Mouse (Mus musculus): Measurements from ENCODE around the gene Hs3st4. TPM values are rescaled to one million over a fixed set of nuclear protein-coding genes. Genes with fewer than 3 reads are reported as not detected.

Hs3st4 gene
- polyA plus RNA-seq, 1 experiment from 2014 or later = not detected

- Histone ChIP-seq H3K9ac (ENCODE audit: low read depth, low read length) (no peak overlapping the region), H3K9me3 (ENCODE audit: control insufficient read depth) (no peaks in the 10 kb centered on the region), H3K27me3 (replicated peaks; ENCODE audit: control insufficient read depth, insufficient read depth, low read length) (no peaks in the 10 kb centered on the region), H3K4me1 (replicated peaks; ENCODE audit: control insufficient read depth, insufficient read depth, low read length) (no peaks in the 10 kb centered on the region), H3K4me2 (replicated peaks; ENCODE audit: low read depth) (no peak overlapping the region), H3K4me3 (ENCODE audit: low read depth, low read length) (no peak overlapping the region), H3K27ac (ENCODE audit: low read depth, low read length) (no peak overlapping the region), H3K36me3 (ENCODE audit: control insufficient read depth, insufficient read depth) (no peaks in the 10 kb centered on the region)
- 73% methylated on average over 1 of the region's 1 CpGs for WGBS
- TF ChIP-seq CTCF (IDR thresholded peaks at IDR 0.05; ENCODE audit: low read depth) = no peak
- ATAC-seq = no peak
Measured at GRCm38 (mm10) chr7:124163301-124163700, 180.6 kb downstream of the Hs3st4 start.

- WGBS = 38% methylated on average over 1 of the region's 1 CpGs
- Histone ChIP-seq H3K4me2 (replicated peaks; ENCODE audit: low read depth) (no peak overlapping the region), H3K36me3 (ENCODE audit: control insufficient read depth, insufficient read depth) (no peaks in the 10 kb centered on the region), H3K9me3 (ENCODE audit: control insufficient read depth) (no peaks in the 10 kb centered on the region), H3K4me3 (ENCODE audit: low read depth, low read length) (no peak overlapping the region), H3K9ac (ENCODE audit: low read depth, low read length) (no peak overlapping the region), H3K27ac (ENCODE audit: low read depth, low read length) (no peak overlapping the region), H3K4me1 (replicated peaks; ENCODE audit: control insufficient read depth, insufficient read depth, low read length) (no peaks in the 10 kb centered on the region), H3K27me3 (replicated peaks; ENCODE audit: control insufficient read depth, insufficient read depth, low read length) (no peaks in the 10 kb centered on the region)
- no peak for TF ChIP-seq CTCF (IDR thresholded peaks at IDR 0.05; ENCODE audit: low read depth)
- no peak for ATAC-seq
Measured at GRCm38 (mm10) chr7:124166229-124166628, 183.6 kb downstream of the Hs3st4 start.

- no peak for ATAC-seq
- no peak overlapping the region for H3K4me2 ChIP-seq (replicated peaks; ENCODE audit: low read depth)
Measured at GRCm38 (mm10) chr7:124168796-124169195, 186.1 kb downstream of the Hs3st4 start.

GRCm38 (mm10) chr7:124170001-124170400 is 187.3 kb downstream of the Hs3st4 start:
- no peak for TF ChIP-seq CTCF (IDR thresholded peaks at IDR 0.05; ENCODE audit: low read depth)
- WGBS = 87% methylated on average over 2 of the region's 2 CpGs
- H3K36me3 ChIP-seq (ENCODE audit: control insufficient read depth, insufficient read depth) = no peaks in the 10 kb centered on the region
- H3K4me3 ChIP-seq (ENCODE audit: low read depth, low read length) = no peak overlapping the region
- no peaks in the 10 kb centered on the region for H3K4me1 ChIP-seq (replicated peaks; ENCODE audit: control insufficient read depth, insufficient read depth, low read length)
- H3K27me3 ChIP-seq (replicated peaks; ENCODE audit: control insufficient read depth, insufficient read depth, low read length) = no peaks in the 10 kb centered on the region
- H3K9me3 ChIP-seq (ENCODE audit: control insufficient read depth) = no peaks in the 10 kb centered on the region
- no peak overlapping the region for H3K27ac ChIP-seq (ENCODE audit: low read depth, low read length)
- no peak overlapping the region for H3K4me2 ChIP-seq (replicated peaks; ENCODE audit: low read depth)
- no peak for ATAC-seq
- no peak overlapping the region for H3K9ac ChIP-seq (ENCODE audit: low read depth, low read length)

More at GRCm38 (mm10) chr7:124168796-124169195, 186.1 kb downstream of the Hs3st4 start:
- TF ChIP-seq CTCF (IDR thresholded peaks at IDR 0.05; ENCODE audit: low read depth) = no peak
- H3K4me3 ChIP-seq (ENCODE audit: low read depth, low read length) = no peak overlapping the region
- no peaks in the 10 kb centered on the region for H3K9me3 ChIP-seq (ENCODE audit: control insufficient read depth)
- H3K27ac ChIP-seq (ENCODE audit: low read depth, low read length) = no peak overlapping the region
- no peaks in the 10 kb centered on the region for H3K36me3 ChIP-seq (ENCODE audit: control insufficient read depth, insufficient read depth)
- H3K27me3 ChIP-seq (replicated peaks; ENCODE audit: control insufficient read depth, insufficient read depth, low read length) = no peaks in the 10 kb centered on the region
- 88% methylated on average over 2 of the region's 2 CpGs for WGBS
- no peaks in the 10 kb centered on the region for H3K4me1 ChIP-seq (replicated peaks; ENCODE audit: control insufficient read depth, insufficient read depth, low read length)
- H3K9ac ChIP-seq (ENCODE audit: low read depth, low read length) = no peak overlapping the region

- H3K9me3 ChIP-seq (ENCODE audit: control insufficient read depth) = no peaks in the 10 kb centered on the region
Measured at GRCm38 (mm10) chr7:124171992-124172391, 189.3 kb downstream of the Hs3st4 start.

GRCm38 (mm10) chr7:124180926-124181325 is 198.3 kb downstream of the Hs3st4 start:
- Histone ChIP-seq H3K4me1 (replicated peaks; ENCODE audit: control insufficient read depth, insufficient read depth, low read length) (no peaks in the 10 kb centered on the region), H3K9me3 (ENCODE audit: control insufficient read depth) (no peaks in the 10 kb centered on the region), H3K9ac (ENCODE audit: low read depth, low read length) (no peak overlapping the region), H3K27ac (ENCODE audit: low read depth, low read length) (no peak overlapping the region), H3K36me3 (ENCODE audit: control insufficient read depth, insufficient read depth) (no peaks in the 10 kb centered on the region), H3K4me2 (replicated peaks; ENCODE audit: low read depth) (no peak overlapping the region), H3K4me3 (ENCODE audit: low read depth, low read length) (no peak overlapping the region), H3K27me3 (replicated peaks; ENCODE audit: control insufficient read depth, insufficient read depth, low read length) (no peaks in the 10 kb centered on the region)
- TF ChIP-seq CTCF (IDR thresholded peaks at IDR 0.05; ENCODE audit: low read depth) = no peak
- ATAC-seq = no peak
- WGBS = 84% methylated on average over 3 of the region's 3 CpGs

More at GRCm38 (mm10) chr7:124171992-124172391, 189.3 kb downstream of the Hs3st4 start:
- H3K27me3 ChIP-seq (replicated peaks; ENCODE audit: control insufficient read depth, insufficient read depth, low read length) = no peaks in the 10 kb centered on the region
- H3K36me3 ChIP-seq (ENCODE audit: control insufficient read depth, insufficient read depth) = no peaks in the 10 kb centered on the region
- no peak overlapping the region for H3K9ac ChIP-seq (ENCODE audit: low read depth, low read length)
- no peak overlapping the region for H3K4me2 ChIP-seq (replicated peaks; ENCODE audit: low read depth)
- no peak for ATAC-seq
- no peak overlapping the region for H3K27ac ChIP-seq (ENCODE audit: low read depth, low read length)
- H3K4me3 ChIP-seq (ENCODE audit: low read depth, low read length) = no peak overlapping the region
- no peaks in the 10 kb centered on the region for H3K4me1 ChIP-seq (replicated peaks; ENCODE audit: control insufficient read depth, insufficient read depth, low read length)
- TF ChIP-seq CTCF (IDR thresholded peaks at IDR 0.05; ENCODE audit: low read depth) = no peak

- Histone ChIP-seq H3K27me3 (replicated peaks; ENCODE audit: control insufficient read depth, insufficient read depth, low read length) (no peaks in the 10 kb centered on the region), H3K4me2 (replicated peaks; ENCODE audit: low read depth) (no peak overlapping the region), H3K36me3 (ENCODE audit: control insufficient read depth, insufficient read depth) (no peaks in the 10 kb centered on the region), H3K4me3 (ENCODE audit: low read depth, low read length) (no peak overlapping the region), H3K9me3 (ENCODE audit: control insufficient read depth) (no peaks in the 10 kb centered on the region), H3K9ac (ENCODE audit: low read depth, low read length) (no peak overlapping the region), H3K4me1 (replicated peaks; ENCODE audit: control insufficient read depth, insufficient read depth, low read length) (no peaks in the 10 kb centered on the region), H3K27ac (ENCODE audit: low read depth, low read length) (no peak overlapping the region)
- TF ChIP-seq CTCF (IDR thresholded peaks at IDR 0.05; ENCODE audit: low read depth) = no peak
- WGBS = 80% methylated on average over 1 of the region's 1 CpGs
- ATAC-seq = no peak
Measured at GRCm38 (mm10) chr7:124184693-124185092, 202.0 kb downstream of the Hs3st4 start.
